Mouse (Mus musculus) lung, postnatal 0 days (tissue): ENCODE results near the gene Hdhd3. TPM values are rescaled to one million over a fixed set of nuclear protein-coding genes. Genes with fewer than 3 reads are reported as not detected.

Experiments
- ATAC-seq: fragments of 200-750 bp; cut with Nextera tagmentation; 2 replicates; pipeline ENCODE4 v1.8.0; 2017; ENCODE audit warnings: moderate library complexity
- DNase-seq: peaks from one replicate; pipeline ENCODE4 v3.0.0-alpha.2; 2016; ENCODE audit warnings: low spot score
- H3K27ac ChIP-seq: fragments of 300-500 bp; sonication (generic); 2 replicates; pipeline ENCODE4 v1.5.1; 2014; ENCODE audit warnings: antibody characterized with exemption, mild to moderate bottlenecking, low read length, mixed read lengths
- H3K27me3 ChIP-seq: fragments of 300-500 bp; sonication (generic); replicated peaks from 2 replicates; pipeline ENCODE4 v1.6.1; 2014; ENCODE audit warnings: low read length, mixed read lengths; ENCODE audit not compliant: insufficient read depth
- H3K36me3 ChIP-seq: fragments of 300-500 bp; sonication (generic); 2 replicates; pipeline ENCODE4 v1.6.1; 2014; ENCODE audit warnings: low read length, mixed read lengths; ENCODE audit not compliant: insufficient read depth
- H3K4me1 ChIP-seq: fragments of 300-500 bp; sonication (generic); 2 replicates; pipeline ENCODE4 v1.6.1; 2014; ENCODE audit warnings: antibody characterized with exemption, low read depth, low read length, mixed read lengths; ENCODE audit not compliant: insufficient read depth
- H3K4me2 ChIP-seq: fragments of 300-500 bp; sonication (generic); replicated peaks from 2 replicates; pipeline ENCODE4 v1.6.1; 2014; ENCODE audit warnings: low read depth, mild to moderate bottlenecking, low read length, moderate library complexity, mixed read lengths
- H3K4me3 ChIP-seq: fragments of 300-500 bp; sonication (generic); 2 replicates; pipeline ENCODE4 v1.5.1; 2014; ENCODE audit warnings: low read depth, low read length
- H3K9ac ChIP-seq: fragments of 300-500 bp; sonication (generic); replicated peaks from 2 replicates; pipeline ENCODE4 v1.6.1; 2014; ENCODE audit warnings: low read depth, mild to moderate bottlenecking
- H3K9me3 ChIP-seq: fragments of 300-500 bp; sonication (generic); 2 replicates; pipeline ENCODE4 v1.6.1; 2016; ENCODE audit warnings: low read length, mixed read lengths
- CTCF ChIP-seq: IDR thresholded peaks from 2 replicates; pipeline ENCODE4 v1.5.1; 2016; ENCODE audit warnings: antibody characterized with exemption, mild to moderate bottlenecking
- EP300 ChIP-seq: IDR thresholded peaks from 2 replicates; pipeline ENCODE4 v1.6.1; 2016; ENCODE audit warnings: antibody characterized with exemption, mild to moderate bottlenecking, control low read depth
- WGBS: fragments of 180-500 bp; shearing (Covaris S2); extraction: QIAGEN DNeasy Blood & Tissue Kit; methylation state at CpG from one replicate; pipeline ENCODE4 v1.1.7; 2014; 5-methylcytosine and 5-hydroxymethylcytosine counted together
- polyA plus RNA-seq: library from polyadenylated mRNA; unstranded; fragments of >200 nt; fragmentation: Nextera tagmentation; extraction: Ambion mirVana; gene quantifications from 2 replicates; pipeline ENCODE4 v1.2.1, GENCODE M21; 2015

Gene Hdhd3
- polyA plus RNA-seq: 15.0 and 18.3 TPM in 2 replicates

DNA sequence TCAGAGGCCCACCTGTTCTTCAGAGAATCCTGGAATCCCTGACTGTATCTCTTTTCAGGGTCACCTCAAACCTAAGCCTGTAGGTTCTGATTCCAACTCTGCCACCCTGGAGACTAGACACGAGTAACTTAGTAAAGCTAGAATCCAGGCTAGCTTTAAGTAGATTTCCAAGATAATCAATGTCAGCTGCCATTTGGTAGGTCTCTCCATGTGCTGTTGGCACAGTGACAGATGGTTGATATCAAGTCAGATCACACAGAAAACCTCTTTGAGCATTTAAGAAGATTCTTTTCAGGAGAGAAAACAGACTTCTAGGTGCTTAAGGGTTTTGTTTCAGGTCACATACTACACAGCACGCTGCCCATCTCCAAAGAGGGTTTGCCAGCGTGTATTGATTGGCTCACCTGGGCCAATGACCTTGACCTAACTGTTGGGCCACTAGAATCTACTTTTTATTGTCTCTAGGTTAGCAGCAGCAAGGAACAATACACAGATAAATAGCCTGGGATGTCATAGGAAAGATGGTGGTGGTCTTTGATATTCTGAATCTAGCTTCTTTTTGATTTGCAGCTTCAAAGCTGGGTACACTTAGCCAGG is at the start of gene Hdhd3:
Gene Hdhd3, minus strand, starts transcription at position 94 of the 597 bp plus-strand sequence.
- no peak for ATAC-seq
- H3K9me3 ChIP-seq: no peaks in the 10 kb centered on the region
- H3K27ac ChIP-seq: peak within 1 kb of the TSS; percentile 81
- WGBS: 67% methylated on average over 3 of the region's 3 CpGs
- H3K9ac ChIP-seq: peak within 1 kb of the TSS; percentile 52
- H3K4me2 ChIP-seq: peak within 1 kb of the TSS; percentile 84
- no peak for TF ChIP-seq EP300
- no peak for TF ChIP-seq CTCF
- H3K27me3 ChIP-seq: no peaks in the 10 kb centered on the region
- 0 out of 2 replicates have a peak, but pooled peaks cover 4% of the 10 kb centered on the region for H3K36me3 ChIP-seq
- peaks cover 8% of the 10 kb centered on the region; the same call in 1 of the 2 replicates for H3K4me1 ChIP-seq
- no peak for DNase-seq
- peak within 1 kb of the TSS; percentile 61 for H3K4me3 ChIP-seq

DNA sequence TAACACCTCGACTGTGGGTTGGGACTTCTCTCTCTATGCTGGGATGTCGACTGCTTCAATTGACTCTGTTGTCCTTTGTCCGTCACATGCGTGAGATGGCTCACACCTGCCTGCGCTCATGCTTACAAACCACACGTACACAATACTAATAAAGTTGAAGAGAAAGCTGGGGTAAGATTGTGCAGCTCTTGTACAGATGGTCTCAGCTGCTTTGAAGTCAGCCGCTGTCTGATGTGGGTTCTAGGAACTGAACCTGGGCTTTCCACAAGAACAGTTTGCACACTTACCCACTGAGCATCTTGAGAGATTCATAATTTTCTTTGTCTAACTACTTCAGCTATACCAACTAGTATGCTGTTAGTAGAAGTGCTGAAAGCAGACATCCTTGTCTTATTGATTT is 48.7 kb upstream of the Hdhd3 start:
- ATAC-seq (no peak), DNase-seq (no peak)
- TF ChIP-seq EP300 (no peak), CTCF (no peak)
- no peak overlapping the region for H3K4me2 ChIP-seq
- no peak overlapping the region for H3K9ac ChIP-seq
- H3K4me1 ChIP-seq: no peaks in the 10 kb centered on the region
- no peak overlapping the region for H3K27ac ChIP-seq
- H3K9me3 ChIP-seq: no peaks in the 10 kb centered on the region
- no peaks in the 10 kb centered on the region for H3K36me3 ChIP-seq
- 74% methylated on average over 7 of the region's 7 CpGs for WGBS
- H3K4me3 ChIP-seq: no peak overlapping the region
- no peaks in the 10 kb centered on the region for H3K27me3 ChIP-seq

DNA sequence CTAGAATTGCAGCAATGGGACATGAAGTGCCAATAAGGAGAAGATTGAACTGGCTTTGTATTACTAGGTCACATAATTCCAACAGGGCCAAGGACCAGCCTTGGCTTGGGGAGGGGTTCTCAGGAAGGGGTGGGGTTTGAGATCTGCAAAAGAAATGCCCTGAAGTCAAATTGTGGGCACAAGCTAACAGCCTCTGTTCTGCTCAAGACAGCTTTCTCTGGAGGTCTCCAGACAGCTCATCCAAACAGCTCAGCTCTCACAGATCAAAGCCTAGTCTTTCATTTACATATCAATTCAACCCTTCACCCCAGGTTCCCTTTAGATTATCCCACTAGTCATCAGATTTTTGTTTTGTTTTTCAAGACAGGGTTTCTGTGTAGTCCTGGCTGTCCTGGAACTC is 41.5 kb upstream of the Hdhd3 start:
- Histone ChIP-seq H3K9me3 (no peaks in the 10 kb centered on the region), H3K27me3 (no peaks in the 10 kb centered on the region), H3K9ac (no peak overlapping the region), H3K4me2 (no peak overlapping the region), H3K27ac (no peak overlapping the region), H3K4me1 (no peaks in the 10 kb centered on the region), H3K36me3 (no peaks in the 10 kb centered on the region), H3K4me3 (no peak overlapping the region)
- DNase-seq: no peak
- TF ChIP-seq CTCF (no peak), EP300 (no peak)
- no peak for ATAC-seq

DNA sequence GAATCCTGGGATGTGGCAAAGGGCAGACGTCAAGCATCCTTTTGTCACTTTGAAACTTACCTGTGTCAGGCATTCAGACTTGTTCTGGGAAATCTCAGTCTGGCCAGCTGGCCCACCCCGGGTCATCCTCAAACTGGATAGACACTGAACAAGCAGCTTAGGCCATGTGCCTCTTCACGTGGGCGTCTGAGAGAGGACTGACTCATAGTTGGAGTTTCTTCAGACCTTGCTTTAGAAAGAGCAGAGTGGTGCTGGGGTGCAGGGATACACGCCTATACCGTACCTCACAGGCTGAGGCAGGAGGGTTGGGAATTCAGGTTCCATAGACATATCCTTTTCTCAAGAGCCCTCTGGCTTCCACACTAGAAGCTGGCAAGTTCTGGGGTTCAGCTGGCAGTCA is 40.5 kb upstream of the Hdhd3 start:
- no peak overlapping the region for H3K4me3 ChIP-seq
- no peaks in the 10 kb centered on the region for H3K36me3 ChIP-seq
- no peaks in the 10 kb centered on the region for H3K4me1 ChIP-seq
- no peak for ATAC-seq
- DNase-seq: no peak
- TF ChIP-seq EP300: no peak
- no peak for TF ChIP-seq CTCF
- no peaks in the 10 kb centered on the region for H3K27me3 ChIP-seq
- H3K9me3 ChIP-seq: no peaks in the 10 kb centered on the region
- H3K27ac ChIP-seq: no peak overlapping the region
- WGBS: 83% methylated on average over 6 of the region's 6 CpGs
- no peak overlapping the region for H3K9ac ChIP-seq
- no peak overlapping the region for H3K4me2 ChIP-seq

DNA sequence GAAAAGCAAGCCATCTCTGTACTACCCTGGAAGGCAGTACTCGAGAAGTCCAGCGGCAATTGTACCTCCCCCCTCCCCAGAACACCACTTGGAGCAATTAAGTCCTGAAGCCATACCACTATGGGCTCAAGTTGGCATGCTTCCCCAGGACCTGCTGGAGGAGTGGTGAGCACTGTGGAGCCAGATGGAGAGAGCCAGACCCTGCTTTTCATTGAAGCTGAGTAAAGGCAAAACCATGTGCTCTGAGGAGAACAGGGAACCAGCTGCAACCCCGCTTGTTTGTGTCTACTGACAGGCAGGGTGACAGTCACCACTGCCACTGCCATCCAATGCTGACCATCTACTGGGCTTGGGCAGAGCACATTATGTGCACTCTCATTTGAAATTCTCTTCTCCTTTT is 38.5 kb upstream of the Hdhd3 start:
- WGBS: 74% methylated on average over 3 of the region's 3 CpGs
- Histone ChIP-seq H3K27ac (no peak overlapping the region), H3K9ac (no peak overlapping the region), H3K36me3 (no peaks in the 10 kb centered on the region), H3K9me3 (no peaks in the 10 kb centered on the region), H3K4me1 (no peaks in the 10 kb centered on the region), H3K4me2 (no peak overlapping the region), H3K4me3 (no peak overlapping the region), H3K27me3 (no peaks in the 10 kb centered on the region)
- ATAC-seq (no peak), DNase-seq (no peak)
- TF ChIP-seq CTCF (no peak), EP300 (no peak)

DNA sequence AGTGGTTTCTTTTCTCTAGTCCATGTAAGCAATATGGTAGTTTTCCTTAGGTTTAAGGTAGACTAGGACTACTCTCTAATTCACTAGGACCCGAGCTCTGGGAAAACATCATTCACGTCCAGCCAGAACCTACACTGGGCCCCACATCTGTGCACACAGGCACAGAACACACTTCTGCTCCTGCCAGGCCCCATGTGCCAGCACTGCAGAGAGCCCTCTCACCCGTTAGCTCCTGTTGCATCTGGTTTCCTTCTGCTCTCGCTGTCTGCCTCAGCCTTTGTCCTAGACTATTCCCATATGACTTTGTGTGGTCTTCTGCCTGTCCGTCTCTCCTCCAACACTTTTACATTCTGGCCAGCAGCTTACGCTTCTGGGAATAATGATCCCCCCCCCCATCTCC is 30.5 kb upstream of the Hdhd3 start:
- H3K27ac ChIP-seq: no peak overlapping the region
- H3K27me3 ChIP-seq: no peaks in the 10 kb centered on the region
- H3K9me3 ChIP-seq: no peaks in the 10 kb centered on the region
- ATAC-seq (no peak), DNase-seq (no peak)
- H3K4me1 ChIP-seq: peaks cover 4% of the 10 kb centered on the region; the same call in 1 of the 2 replicates
- no peaks in the 10 kb centered on the region for H3K36me3 ChIP-seq
- no peak overlapping the region for H3K4me2 ChIP-seq
- H3K4me3 ChIP-seq: no peak overlapping the region
- WGBS: 74% methylated on average over 6 of the region's 6 CpGs
- no peak overlapping the region for H3K9ac ChIP-seq
- no peak for TF ChIP-seq EP300
- TF ChIP-seq CTCF: no peak

DNA sequence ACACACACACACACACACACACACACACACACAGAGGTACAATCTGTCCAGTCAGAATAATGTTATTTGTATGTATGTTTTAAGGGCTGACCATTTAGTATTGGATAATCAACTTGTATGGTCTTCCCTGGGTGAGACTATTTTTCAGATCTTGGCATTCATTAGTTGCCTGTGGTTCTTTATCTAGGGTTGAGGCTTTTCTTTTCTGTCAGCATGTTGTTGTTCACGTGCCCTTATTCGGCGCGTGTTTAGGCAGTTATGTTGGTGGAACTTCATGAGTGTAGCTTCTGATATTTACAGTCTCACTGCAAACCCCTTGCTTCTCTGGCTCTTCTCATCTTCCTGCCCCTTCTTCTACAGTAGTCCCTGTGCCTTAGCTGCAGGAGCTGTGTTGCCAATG is 24.4 kb upstream of the Hdhd3 start:
- 92% methylated on average over 4 of the region's 4 CpGs for WGBS
- ATAC-seq: no peak
- Histone ChIP-seq H3K4me3 (no peak overlapping the region), H3K27me3 (no peaks in the 10 kb centered on the region), H3K27ac (no peak overlapping the region), H3K9me3 (no peaks in the 10 kb centered on the region), H3K4me2 (no peak overlapping the region), H3K4me1 (peaks cover 10% of the 10 kb centered on the region), H3K36me3 (no peaks in the 10 kb centered on the region), H3K9ac (no peak overlapping the region)
- DNase-seq: no peak
- no peak for TF ChIP-seq CTCF
- TF ChIP-seq EP300: no peak
